Mouse (Mus musculus) hindbrain, embryonic 14.5 days (tissue): Measurements from ENCODE around the gene N4bp2. TPM values are rescaled to one million over a fixed set of nuclear protein-coding genes. Genes with fewer than 3 reads are reported as not detected.

Source experiments
- ATAC-seq: fragments of 200-750 bp; cut with Nextera tagmentation; 2 replicates; pipeline ENCODE4 v1.8.0; 2017; ENCODE audit warnings: moderate number of reproducible peaks, mild to moderate bottlenecking, moderate TSS enrichment, moderate library complexity; ENCODE audit not compliant: low FRiP score
- DNase-seq: peaks from one replicate; pipeline ENCODE4 v3.0.0-alpha.2; 2015; ENCODE audit warnings: low spot score
- H3K27ac ChIP-seq: fragments of 300-500 bp; sonication (generic); 2 replicates; pipeline ENCODE4 v1.5.1; 2014; ENCODE audit warnings: mild to moderate bottlenecking, moderate library complexity
- H3K27me3 ChIP-seq: fragments of 300-500 bp; sonication (generic); 2 replicates; pipeline ENCODE4 v1.6.1; 2014; ENCODE audit warnings: mild to moderate bottlenecking, low read length, mixed read lengths; ENCODE audit not compliant: control insufficient read depth, insufficient read depth
- H3K36me3 ChIP-seq: fragments of 300-500 bp; sonication (generic); replicated peaks from 2 replicates; pipeline ENCODE4 v1.6.1; 2014; ENCODE audit not compliant: control insufficient read depth, insufficient read depth
- H3K4me1 ChIP-seq: fragments of 300-500 bp; sonication (generic); replicated peaks from 2 replicates; pipeline ENCODE4 v1.6.1; 2014; ENCODE audit warnings: antibody characterized with exemption, low read length, mixed read lengths; ENCODE audit not compliant: control insufficient read depth, insufficient read depth
- H3K4me2 ChIP-seq: fragments of 300-500 bp; sonication (generic); replicated peaks from 2 replicates; pipeline ENCODE4 v1.6.1; 2014; ENCODE audit warnings: mild to moderate bottlenecking, moderate library complexity
- H3K4me3 ChIP-seq: fragments of 300-500 bp; sonication (generic); replicated peaks from 2 replicates; pipeline ENCODE4 v1.5.1; 2014; ENCODE audit warnings: mild to moderate bottlenecking, low read length
- H3K9ac ChIP-seq: fragments of 300-500 bp; sonication (generic); 2 replicates; pipeline ENCODE4 v1.6.1; 2014
- H3K9me3 ChIP-seq: fragments of 300-500 bp; sonication (generic); 2 replicates; pipeline ENCODE4 v1.6.1; 2016; ENCODE audit warnings: low read length; ENCODE audit not compliant: control insufficient read depth
- WGBS: fragments of 180-500 bp; shearing (Covaris S2); extraction: QIAGEN DNeasy Blood & Tissue Kit; methylation state at CpG from one replicate; pipeline ENCODE4 v1.1.7; 2014; 5-methylcytosine and 5-hydroxymethylcytosine counted together
- polyA plus RNA-seq: library from polyadenylated mRNA; unstranded; fragments of >200 nt; fragmentation: Nextera tagmentation; extraction: Ambion mirVana; gene quantifications from 2 replicates; pipeline ENCODE4 v1.2.1, GENCODE M21; 2014

Gene N4bp2
- polyA plus RNA-seq, 1 experiment from 2014 or later, result 26.9 TPM

GRCm38 (mm10) chr5:65878367-65878766 lies 115.0 kb downstream of the N4bp2 start:
- H3K9me3 ChIP-seq, result no peaks in the 10 kb centered on the region
- ATAC-seq, result no peak
- H3K4me2 ChIP-seq, result no peak overlapping the region
- no peak overlapping the region for H3K9ac ChIP-seq
- H3K27me3 ChIP-seq, result no peaks in the 10 kb centered on the region
- H3K27ac ChIP-seq, result no peak overlapping the region
- 79% methylated on average over 3 of the region's 3 CpGs for WGBS
- no peak for DNase-seq
- no peaks in the 10 kb centered on the region for H3K36me3 ChIP-seq
- no peaks in the 10 kb centered on the region for H3K4me1 ChIP-seq
- no peak overlapping the region for H3K4me3 ChIP-seq

Other genes with a start within 250 kb of the N4bp2 start
- gene Smim14, start 226.3 kb upstream of the N4bp2 start, polyA plus RNA-seq, result 201 and 237 TPM in 2 replicates
- gene Ube2k, start 226.3 kb upstream of the N4bp2 start, polyA plus RNA-seq, result 153 and 159 TPM in 2 replicates
- gene Pds5a, start 65.2 kb upstream of the N4bp2 start, polyA plus RNA-seq, result 54.9 and 56.6 TPM in 2 replicates
- gene Rhoh, start 97.7 kb downstream of the N4bp2 start, polyA plus RNA-seq, result 0.52 TPM in 2 replicates
- not detected in 2 replicates for gene Chrna9, start 171.4 kb downstream of the N4bp2 start, polyA plus RNA-seq
- 0.26 TPM in 1 of 2 replicates, not detected in the other for gene 9130230L23Rik, start 240.8 kb downstream of the N4bp2 start, polyA plus RNA-seq